Mouse (Mus musculus) c-Kit-positive CD71-positive TER-119-negative erythroid progenitor cells, embryonic 14.5 days (primary cell): ENCODE results near the gene Adcy3.
"Not testable (repeated sequence)": the region's sequence is repeated elsewhere in the genome, so short reads cannot be mapped to it uniquely, and the experiment has no call there.

Experiments used
- DNase-seq: peaks from one replicate; pipeline ENCODE4 v3.0.0-alpha.2; 2013; ENCODE audit warnings: low read depth

Gene Adcy3

GRCm38 (mm10) chr12:4240281-4240680 is 107.4 kb downstream of the Adcy3 start:
- not testable (repeated sequence) for DNase-seq

DNA sequence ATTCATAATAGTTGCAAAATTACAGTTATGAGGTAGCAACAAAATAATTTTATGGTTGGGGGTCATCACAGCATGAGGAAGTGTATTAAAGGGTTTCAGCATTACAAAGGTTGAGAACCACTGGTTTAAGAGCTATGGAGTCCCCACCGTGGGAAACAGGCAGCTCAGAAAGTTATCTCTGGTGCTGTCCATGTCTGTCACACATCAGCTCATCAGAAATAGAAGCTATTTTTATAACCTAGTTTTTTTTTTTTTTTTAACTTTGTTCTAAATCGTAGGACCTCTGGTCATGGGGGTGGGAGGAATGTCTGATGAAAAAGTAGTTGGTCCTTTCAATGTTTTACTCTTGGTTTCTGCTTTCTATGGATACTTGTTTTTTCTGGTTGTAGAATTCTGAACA is 110.9 kb downstream of the Adcy3 start:
- no peak for DNase-seq

DNA sequence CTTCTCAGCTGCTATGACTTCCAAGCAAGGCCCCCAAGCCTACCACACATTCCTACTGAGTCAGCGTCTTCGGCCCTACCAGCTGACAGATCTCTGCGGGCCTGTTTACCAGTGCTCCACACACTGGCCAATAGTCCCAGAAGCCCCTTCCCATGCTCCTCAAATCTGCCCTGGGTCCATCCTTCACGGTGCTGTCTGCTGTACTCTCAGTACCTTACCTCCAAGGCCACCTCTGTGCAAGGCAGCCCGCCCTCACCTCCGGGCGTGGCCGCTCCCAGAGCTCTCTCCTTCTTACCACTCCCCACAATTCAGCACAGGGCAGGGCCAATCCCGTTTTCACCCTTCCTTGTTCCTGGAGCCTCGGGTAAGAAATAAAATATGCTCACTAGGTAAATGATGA is 112.8 kb downstream of the Adcy3 start:
- DNase-seq: no peak

- no peak for DNase-seq
These were observed 116.9 kb downstream of the Adcy3 start for GRCm38 (mm10) chr12:4249786-4250185.

GRCm38 (mm10) chr12:4252742-4253655 is 120.1 kb downstream of the Adcy3 start:
- peak; percentile 73 for DNase-seq
